Mouse (Mus musculus) monocyte, adult 2 months (primary cell): Measurements from ENCODE around the gene Idh3b.

Experiments used
- DNase-seq, 2 experiments: peaks; one replicate each; pipeline ENCODE4 v3.0.0; 2022; ENCODE audit warnings: low spot score in 2 of 2, low read depth in 1 of 2

Idh3b gene

GRCm38 (mm10) chr2:130283854-130284654 lies at the start of gene Idh3b:
Gene Idh3b, minus strand, starts transcription at chr2:130284547.
- DNase-seq, result peak; percentile 54 to 72

DNA sequence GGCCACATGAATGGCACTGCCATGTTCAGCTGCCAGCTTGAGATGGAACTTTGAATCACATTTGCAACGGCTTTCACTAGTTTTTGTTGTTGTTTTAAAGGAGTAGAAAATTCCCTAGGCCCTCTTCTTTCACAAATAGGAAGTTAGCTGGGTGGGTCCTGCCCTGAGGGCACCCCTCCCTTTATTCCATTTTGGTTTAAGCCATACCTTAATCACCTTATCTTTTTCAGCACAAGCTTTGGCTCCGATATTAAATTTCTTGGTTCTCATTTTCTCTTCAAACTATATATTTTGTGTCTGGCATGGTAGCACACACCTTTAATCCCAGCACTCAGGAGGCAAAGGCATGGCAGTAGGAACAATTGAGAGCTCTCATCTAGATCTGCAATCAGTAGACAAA lies 45.2 kb upstream of the Idh3b start:
- DNase-seq, result no peak

- DNase-seq, result no peak
Measured at GRCm38 (mm10) chr2:130327057-130327456, 42.7 kb upstream of the Idh3b start.

GRCm38 (mm10) chr2:130303014-130303413 lies 18.7 kb upstream of the Idh3b start:
- no peak for DNase-seq

- no peak for DNase-seq
Measured at GRCm38 (mm10) chr2:130297580-130297979, 13.2 kb upstream of the Idh3b start.

DNA sequence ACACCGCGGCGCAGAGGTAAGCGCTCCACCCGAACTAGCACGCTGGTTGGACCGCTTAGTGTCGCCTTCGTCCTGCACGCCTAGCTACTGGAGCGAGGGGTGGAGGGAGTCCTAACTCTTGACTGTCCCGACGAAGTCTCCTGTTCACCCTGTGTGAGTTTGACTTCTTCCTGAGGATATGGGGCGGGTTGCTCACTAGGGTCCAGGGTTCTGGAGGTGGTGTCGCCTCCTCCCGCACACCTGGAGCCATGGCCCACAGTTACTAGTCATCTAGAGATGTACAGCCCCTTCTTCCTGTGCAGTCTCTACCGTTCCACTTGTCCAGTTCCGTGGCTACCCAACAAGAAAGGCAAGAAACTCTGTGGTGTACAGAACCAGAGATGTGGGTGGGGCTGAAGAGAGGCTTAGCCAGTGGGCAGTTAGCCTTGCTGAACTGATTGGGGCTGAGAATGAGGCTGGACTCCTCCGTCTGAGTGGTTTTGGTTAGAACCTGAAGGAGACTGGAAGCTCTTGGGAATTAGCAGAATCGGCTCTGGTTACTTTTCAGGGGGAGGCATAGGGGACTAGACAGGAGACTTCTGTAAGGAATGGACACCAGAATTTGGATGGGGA lies 11.9 kb upstream of the Idh3b start:
- DNase-seq, result no peak

- DNase-seq, result no peak
Measured at GRCm38 (mm10) chr2:130295331-130296133, 11.2 kb upstream of the Idh3b start.

DNA sequence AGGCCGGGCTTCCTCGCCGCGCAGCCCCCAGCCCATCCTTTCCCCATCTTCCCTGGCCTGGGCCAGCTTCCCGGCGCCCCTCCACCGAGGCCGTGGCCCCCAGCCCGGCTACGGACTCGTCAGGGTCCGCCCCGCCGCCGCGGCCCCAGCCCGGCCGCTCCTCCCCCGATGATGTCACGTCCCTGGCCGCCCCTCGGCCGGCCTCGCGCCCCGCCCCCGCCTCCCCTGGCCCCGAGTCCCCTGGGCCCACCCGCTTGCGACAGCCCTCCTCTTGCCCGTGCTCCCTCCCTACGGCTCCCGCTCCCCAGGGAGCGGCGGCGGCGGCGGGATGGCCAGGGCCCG lies 10.6 kb upstream of the Idh3b start, which contains the start of gene Ebf4:
Gene Ebf4, plus strand, starts transcription at position 234 of the 342 bp plus-strand sequence.
- DNase-seq, result no peak

- DNase-seq, result no peak
Measured at GRCm38 (mm10) chr2:130294218-130294935, 10.0 kb upstream of the Idh3b start.

- no peak for DNase-seq
Measured at GRCm38 (mm10) chr2:130293486-130293885, 9.1 kb upstream of the Idh3b start.

- DNase-seq, result no peak
Measured at GRCm38 (mm10) chr2:130293009-130293408, 8.7 kb upstream of the Idh3b start.

DNA sequence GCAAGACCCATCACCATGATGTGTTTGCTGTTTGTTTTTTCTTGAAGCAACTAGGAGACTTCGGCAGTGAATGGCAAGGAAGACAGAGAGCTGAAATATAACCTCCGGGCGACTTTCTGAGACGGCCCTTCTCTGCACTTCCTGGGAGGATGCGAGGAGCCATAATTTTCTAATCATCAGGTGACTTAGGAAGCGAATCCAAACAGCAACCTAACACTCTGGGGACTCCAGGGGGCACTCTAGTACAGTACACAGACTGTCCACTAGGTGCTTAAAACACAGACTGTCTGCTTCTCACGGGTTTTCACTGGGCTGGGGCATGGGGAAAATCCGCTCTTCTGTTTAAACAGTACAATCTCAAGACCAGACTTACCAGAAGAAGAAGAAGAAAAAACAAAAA lies 7.1 kb upstream of the Idh3b start:
- DNase-seq, result peak in 1 of 2 experiments; percentile 24

DNA sequence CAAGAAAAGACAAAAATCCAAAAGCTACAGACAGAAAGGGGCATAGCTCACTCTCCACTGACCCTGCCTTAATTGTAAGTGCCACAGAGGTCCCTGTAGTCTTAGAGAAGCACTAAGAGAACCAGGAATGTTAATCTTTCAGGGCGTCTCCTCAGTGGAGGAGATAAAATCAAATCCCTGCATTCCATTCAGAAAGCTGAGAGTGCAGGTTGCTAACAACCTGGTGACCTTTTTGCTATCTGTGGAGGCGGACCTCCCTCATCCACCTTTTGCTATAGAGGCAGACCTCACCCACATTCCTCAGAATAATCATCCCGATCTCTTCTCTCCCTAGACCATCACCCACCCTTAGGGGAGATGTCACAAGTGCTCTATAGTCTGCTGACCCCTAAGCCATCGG lies 4.7 kb upstream of the Idh3b start:
- DNase-seq, result no peak

- DNase-seq, result no peak
Measured at GRCm38 (mm10) chr2:130280818-130281217, 3.5 kb downstream of the Idh3b start.

- DNase-seq, result no peak
Measured at GRCm38 (mm10) chr2:130280224-130280623, 4.1 kb downstream of the Idh3b start.

- DNase-seq, result no peak
Measured at GRCm38 (mm10) chr2:130279600-130280091, 4.7 kb downstream of the Idh3b start.

DNA sequence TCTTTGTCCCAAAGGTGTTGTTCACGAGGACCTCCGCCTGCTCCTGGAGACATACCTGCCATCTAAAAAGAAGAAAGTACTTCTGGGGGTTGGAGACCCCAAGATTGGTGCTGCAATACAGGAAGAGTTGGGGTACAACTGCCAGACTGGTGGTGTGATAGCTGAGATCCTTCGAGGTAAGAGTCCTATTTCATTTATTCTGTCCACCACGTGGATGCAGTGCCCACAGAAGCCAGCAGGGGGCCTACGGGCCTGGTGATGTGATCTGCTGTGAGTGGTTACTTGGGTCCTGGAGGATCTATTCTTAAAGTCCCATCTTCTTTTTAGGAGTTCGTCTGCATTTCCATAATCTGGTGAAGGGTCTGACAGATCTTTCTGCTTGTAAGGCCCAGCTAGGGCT lies 8.7 kb downstream of the Idh3b start:
- DNase-seq, result peak in 1 of 2 experiments; percentile 43

GRCm38 (mm10) chr2:130274862-130275261 lies 9.5 kb downstream of the Idh3b start:
- no peak for DNase-seq

DNA sequence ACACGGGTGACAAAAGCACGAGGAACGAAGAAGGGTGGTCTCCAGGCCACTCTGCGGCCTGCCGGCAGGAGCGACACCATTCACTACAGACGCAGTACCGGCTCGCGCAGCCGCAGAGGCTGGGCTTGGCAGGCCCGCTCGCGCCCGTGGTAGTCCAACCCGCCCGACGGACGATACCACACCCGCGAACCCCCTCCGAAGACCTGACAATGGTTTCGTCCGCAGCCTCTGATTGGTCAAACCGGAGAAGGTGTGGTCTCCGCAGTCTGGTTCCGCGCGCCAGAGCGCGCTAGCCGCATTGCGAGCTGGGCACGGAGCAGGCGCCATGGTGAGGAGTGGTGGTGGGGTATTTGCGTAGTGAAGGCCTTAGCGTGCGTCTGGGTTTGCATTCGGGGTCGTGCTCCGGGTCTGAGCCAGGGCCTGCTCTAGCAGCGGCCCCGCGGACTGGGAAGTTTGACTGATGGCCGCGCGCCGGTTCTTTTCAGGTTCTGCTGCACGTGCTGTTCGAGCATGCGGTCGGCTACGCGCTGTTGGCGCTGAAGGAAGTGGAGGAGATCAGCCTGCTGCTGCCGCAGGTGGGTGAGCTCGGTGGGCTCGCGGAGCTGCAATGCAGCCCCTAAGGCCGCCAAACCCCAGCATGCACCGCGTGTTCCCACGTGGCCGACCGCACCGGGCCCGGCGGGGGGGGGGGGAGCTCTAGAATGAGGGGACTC lies 10.0 kb downstream of the Idh3b start, which contains the start of gene Nop56:
Gene Nop56, plus strand, starts transcription at position 282 of the 713 bp plus-strand sequence.
- DNase-seq, result peak; percentile 97 to 99

- DNase-seq, result no peak
Measured at GRCm38 (mm10) chr2:130273732-130274131, 10.6 kb downstream of the Idh3b start.
